8 mouse cellular contexts compared by ENCODE assay signal in the genomic region with DNA sequence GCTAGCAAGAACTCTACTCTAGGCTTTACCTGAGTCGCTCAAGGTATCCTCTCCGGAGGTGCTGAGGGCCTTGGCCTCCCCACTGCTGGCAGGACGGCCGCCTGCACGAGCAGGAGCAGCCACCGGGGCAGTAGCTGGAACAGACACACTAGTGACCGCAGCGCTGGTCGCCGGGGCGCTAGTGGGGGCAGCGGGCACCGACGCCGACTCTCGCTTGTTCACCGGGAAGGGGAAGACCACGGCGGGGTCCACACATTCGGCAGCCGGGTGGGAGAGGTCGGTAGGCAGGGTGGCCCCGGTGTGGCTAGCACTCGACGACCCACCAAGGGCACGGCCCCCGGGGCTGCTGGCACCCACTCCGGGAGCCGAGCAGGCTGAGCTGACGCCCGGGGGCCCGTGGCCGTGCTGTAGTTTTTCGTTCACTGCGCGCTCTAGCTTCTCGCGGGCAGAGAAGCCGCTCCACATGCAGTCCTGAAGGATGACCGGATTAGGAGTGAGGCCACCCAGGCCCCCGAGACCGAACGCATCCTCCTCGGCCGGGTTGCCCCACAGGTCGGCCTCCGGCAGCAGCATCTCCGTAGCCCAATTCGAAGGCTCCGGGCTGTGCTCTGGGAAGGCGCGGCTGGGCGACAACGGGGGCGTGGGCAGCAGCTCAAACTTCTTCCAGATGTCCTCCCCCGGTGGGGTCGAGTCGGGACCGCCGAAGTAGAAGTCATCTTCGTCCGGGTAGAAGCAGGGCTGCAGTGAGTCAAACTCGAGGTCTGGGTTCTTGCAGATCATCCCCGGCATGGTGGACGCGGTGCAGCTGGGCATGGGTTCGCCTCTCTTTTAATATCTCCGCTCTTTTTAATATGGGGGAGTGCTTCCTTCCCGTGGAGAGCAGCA. TPM values are rescaled to one million over a fixed set of nuclear protein-coding genes. Genes with fewer than 3 reads are reported as not detected.
DNase-seq lines count a peak whose midpoint lies in the region; ATAC-seq lines count a peak whose summit lies in the region.

No protein-coding gene starts in this region.

- peaks cover 13% of the 10 kb centered on the region; the same call in 1 of the 2 replicates for H3K36me3 ChIP-seq in neural tube, embryonic 14.5 days (ENCODE audit: control insufficient read depth, insufficient read depth, low read length)

- WGBS in neural tube, embryonic 14.5 days = under 1% methylated on average over 68 of the region's 69 CpGs

- peak overlapping the region; percentile 79 for H3K9ac ChIP-seq in neural tube, embryonic 14.5 days (replicated peaks; ENCODE audit: low read depth, low read length)

- no peaks in the 10 kb centered on the region for H3K27me3 ChIP-seq in neural tube, embryonic 14.5 days (ENCODE audit: control insufficient read depth, insufficient read depth, low read length)

- no peak for ATAC-seq in neural tube, embryonic 14.5 days (ENCODE audit: low read depth)

- peak overlapping the region; percentile 77 for H3K4me2 ChIP-seq in neural tube, embryonic 14.5 days (ENCODE audit: low read depth, low read length)

- peak; percentile 66 for DNase-seq in embryo, embryonic 11 days
- no peak for DNase-seq in embryo, embryonic 9.5 days (ENCODE audit: extremely low spot score)
- peak; percentile 61 to 72 for DNase-seq in cerebellum, postnatal 10 days
- peak; percentile 12 to 47 for DNase-seq in heart, adult 18-20 months
- peak; percentile 8 for DNase-seq in kidney, adult 11 months
- peak; percentile 9 for DNase-seq in liver
- DNase-seq in yolk sac, embryonic 10.5 days (ENCODE audit: low spot score) = peak; percentile 42

- peaks cover 5% of the 10 kb centered on the region; the same call in 1 of the 2 replicates for H3K4me1 ChIP-seq in neural tube, embryonic 14.5 days (ENCODE audit: control insufficient read depth, insufficient read depth, low read length)

- H3K4me3 ChIP-seq in neural tube, embryonic 14.5 days (ENCODE audit: low read depth, low read length) = peak overlapping the region; percentile 66

- no peaks in the 10 kb centered on the region for H3K9me3 ChIP-seq in neural tube, embryonic 14.5 days (ENCODE audit: control insufficient read depth, low read length)

- peak overlapping the region; percentile 96 for H3K27ac ChIP-seq in neural tube, embryonic 14.5 days (ENCODE audit: low read depth, low read length)

RNA-seq across cellular contexts. Expression of gene Mycn, which starts 1.9 kb away (rescaled TPM):
- total RNA-seq in heart, adult 18-20 months (2021) = 1 to 10 TPM in 1 of 2 experiments, under 1 TPM in 1; 0.62 to 2.0 TPM
- 38.6 and 48.1 TPM in 2 replicates for polyA plus RNA-seq in neural tube, embryonic 14.5 days (2014; fragmentation: Nextera tagmentation; extraction: Ambion mirVana)
